Mouse (Mus musculus) gastrocnemius, postnatal 10 days (tissue): ENCODE results near the gene Rab3gap1. TPM values are rescaled to one million over a fixed set of nuclear protein-coding genes. Genes with fewer than 3 reads are reported as not detected.

Experiments
- DNase-seq: peaks from one replicate; pipeline ENCODE4 v3.0.0; 2021; ENCODE audit warnings: mixed read lengths
- long read RNA-seq, 2 experiments: library from polyadenylated mRNA; stranded (forward); transcript quantifications; one replicate each; pipeline ENCODE4 v2.0.0; 2021
- total RNA-seq, 2 experiments: library from RNA; stranded (reverse); gene quantifications; 2 replicates each; pipeline ENCODE4 v1.2.3; 2021

Gene Rab3gap1
- total RNA-seq, result 10 to 100 TPM; 24.1 to 26.5 TPM
- long read RNA-seq, experiment 1, full-length matches to known transcripts, result 42 of 55 reads
- long read RNA-seq, experiment 1, partial matches to known transcripts, result 4 of 55 reads
- long read RNA-seq, experiment 1, other reads (novel, unspliced or antisense), result 9 of 55 reads
- long read RNA-seq, experiment 2, full-length matches to known transcripts, result 33 of 47 reads
- long read RNA-seq, experiment 2, partial matches to known transcripts, result 4 of 47 reads
- long read RNA-seq, experiment 2, other reads (novel, unspliced or antisense), result 10 of 47 reads

DNA sequence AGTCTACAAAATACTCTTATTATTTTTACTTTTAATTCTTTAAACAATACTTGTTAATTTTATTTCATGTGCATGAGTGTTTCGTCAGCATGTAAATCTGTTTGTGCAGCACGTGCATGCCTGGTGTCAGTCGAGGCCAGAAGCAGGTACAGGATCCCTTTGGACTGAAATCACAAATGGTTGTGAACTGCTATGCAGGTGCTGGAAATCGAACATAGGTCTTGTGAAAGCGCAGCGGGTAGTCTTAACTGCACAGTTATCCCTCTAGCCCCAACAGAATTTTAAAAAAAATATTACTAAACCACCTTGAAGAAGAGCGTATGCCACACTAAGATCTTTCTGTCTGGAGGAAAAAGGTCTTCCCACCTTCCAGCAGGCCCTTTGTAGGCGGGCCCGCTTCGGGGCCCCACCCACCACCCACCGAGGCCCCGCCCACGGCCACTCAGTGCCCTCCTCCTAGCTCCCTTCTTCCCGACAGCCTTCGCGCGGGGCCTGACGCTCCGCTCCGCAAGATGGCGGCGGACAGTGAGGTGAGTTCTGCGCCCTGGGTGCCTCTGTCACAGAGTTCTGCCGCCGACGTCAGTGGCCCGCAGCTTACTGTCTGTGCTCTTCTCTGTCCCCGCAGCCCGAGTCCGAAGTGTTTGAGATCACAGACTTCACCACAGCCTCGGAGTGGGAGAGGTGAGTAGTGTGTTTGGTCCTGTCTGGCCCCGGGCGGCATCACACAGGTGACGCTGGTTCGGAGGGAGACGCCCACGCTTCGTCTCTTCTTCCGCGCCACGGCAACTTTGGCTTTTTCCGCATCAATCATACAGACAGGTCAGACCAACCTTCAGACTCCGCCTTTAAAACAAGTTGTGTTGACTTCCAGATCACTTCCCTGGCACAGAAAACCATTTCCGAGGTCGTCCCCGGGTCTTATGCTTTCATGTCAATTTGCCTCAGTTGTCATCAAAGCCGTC is at the start of gene Rab3gap1:
Gene Rab3gap1, plus strand, starts transcription at position 474 of the 962 bp plus-strand sequence.
- DNase-seq, result peak; percentile 91

DNA sequence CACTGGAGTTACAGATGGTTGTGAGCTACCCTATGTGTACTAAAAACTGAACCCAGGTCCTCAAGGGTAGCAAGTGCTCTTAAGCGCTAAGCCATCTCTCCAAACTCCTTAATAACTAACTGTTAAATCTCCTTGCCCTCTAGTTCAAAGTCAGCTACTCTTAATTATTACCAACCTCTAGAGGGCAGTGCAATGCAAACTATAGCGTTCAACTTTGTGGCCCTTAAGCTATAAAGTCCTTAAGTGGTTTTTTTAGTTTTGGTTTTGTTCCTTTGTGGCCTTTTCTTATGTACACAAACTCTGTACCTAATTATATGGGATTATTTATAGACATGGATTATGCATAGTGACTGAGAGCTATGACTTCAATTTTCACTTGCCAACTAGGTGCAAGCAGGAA is 41.2 kb upstream of the Rab3gap1 start:
- DNase-seq, result no peak

DNA sequence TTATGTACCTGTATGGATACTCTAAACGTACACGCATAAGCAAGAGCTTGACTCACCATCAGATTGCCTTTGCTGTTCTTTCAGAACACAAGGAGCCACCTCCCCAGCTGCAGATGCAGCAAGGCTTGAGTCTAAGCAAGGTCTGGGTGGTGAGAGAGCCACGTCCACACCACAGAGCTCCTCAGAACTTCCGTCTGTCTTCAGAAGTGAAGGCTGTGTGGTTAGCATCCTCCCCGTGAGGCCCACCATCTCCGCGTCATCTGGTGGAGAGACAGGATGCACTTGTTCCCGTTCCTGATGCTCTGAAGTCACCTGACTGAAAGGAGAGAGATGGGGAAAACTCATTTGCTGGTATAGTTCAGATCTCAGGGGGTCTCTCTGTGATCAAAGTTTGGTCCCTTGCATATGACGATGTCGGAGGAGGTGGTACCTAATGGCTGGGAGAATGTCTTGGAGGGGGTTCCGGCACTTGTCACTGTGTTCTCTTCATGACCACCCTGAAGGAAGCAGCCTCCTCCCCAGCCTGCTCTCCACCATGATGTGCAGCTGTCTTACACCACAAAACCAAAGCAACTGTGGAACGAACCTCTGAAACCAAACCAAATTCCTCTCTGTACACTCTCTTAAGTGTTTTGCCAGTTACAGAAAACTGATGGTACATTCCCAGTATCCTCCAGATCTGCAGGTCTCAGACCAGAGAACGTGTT is 38.2 kb upstream of the Rab3gap1 start:
- DNase-seq, result no peak

DNA sequence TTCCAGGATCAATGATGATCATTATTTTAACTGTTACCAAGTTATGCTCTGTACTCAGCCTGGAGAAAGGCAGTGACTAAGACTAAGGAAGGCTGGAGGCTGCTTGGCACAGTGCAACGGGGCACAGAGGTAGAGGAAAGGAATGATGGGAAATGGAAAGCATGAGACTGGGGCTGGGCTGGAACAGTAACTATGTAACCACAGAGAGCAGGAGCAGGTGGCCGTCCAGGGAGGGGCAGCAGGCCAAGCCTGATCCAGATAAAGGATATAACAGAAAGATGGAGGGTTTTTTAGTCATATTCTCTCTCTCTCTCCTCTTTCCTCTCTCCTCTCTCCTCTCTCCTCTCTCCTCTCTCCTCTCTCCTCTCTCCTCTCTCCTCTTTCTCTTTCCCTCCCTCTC is 34.9 kb upstream of the Rab3gap1 start:
- DNase-seq, result no peak

DNA sequence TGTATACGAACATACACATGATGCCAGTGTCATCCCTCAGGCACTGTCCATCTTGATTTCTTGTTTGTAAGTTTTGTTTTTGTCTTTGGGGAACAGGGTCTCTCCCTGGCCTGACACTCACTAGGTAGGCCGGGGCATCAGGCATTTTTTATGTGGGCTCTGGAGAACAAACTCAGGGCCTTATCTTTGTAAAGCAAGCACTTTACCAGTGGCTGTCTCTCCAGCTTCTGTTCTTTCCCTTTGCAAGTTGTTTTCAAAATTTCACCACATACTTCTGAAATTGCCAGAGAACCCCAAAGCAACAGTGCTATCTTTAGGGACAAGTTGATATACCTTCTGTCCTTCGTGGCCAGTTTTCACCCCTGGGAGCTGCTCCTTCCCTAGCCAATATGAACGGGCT is 34.4 kb upstream of the Rab3gap1 start:
- no peak for DNase-seq

DNA sequence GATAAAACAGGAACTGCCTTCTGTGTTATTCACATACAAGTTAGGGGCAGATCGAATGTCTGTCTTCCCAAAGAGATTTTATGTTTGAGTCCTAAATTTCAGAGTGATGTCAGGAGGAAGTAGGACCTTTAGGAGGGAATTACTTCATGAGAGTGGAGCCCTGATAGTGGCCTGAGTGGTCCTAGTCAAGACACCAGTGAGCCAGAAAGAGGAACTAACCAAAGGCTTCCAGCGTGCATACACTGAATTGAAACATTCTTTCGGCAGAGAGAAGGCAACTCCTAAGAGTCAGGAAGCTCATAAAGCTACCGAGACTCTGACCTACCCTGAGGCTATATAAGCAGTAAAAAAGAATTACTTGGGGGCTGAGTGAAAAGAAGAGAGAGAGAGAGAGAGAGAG is 32.0 kb upstream of the Rab3gap1 start:
- DNase-seq, result no peak

DNA sequence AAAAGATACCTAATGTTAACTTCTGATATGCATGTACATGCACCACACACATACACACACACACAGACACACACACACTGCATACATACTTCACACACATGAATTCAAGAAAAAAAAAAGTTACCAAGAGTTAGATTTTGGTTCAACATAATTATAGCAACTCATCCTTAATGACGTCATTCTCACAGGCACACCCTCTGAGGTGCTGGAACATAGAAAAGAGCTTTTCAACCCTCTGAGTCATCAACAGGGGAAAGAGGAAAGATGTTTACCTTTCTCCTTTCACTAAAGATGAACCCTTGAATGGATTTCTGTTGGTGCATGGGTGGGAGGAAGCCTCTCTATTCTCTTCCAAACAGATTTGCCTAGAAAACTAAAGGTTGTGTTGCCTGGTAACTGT is 30.0 kb upstream of the Rab3gap1 start:
- DNase-seq, result no peak

DNA sequence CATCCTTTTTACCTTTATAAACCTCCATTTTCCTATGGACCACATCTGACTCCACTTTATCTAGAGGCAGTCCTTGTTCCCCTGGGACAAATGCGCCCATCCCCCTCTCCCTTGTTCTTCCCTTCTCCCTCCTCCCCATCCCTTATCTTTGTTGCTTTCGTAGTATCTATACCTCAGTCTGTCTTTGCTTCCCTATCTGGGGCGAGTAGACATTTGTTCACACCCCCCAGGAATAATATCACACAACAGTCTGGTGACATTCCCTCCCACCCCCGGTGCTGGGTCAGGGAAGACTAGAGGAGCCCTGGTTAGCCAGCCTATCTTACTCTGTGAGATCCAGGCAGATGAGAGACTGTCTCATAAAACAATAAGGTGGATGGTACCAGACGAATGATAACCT is 23.1 kb upstream of the Rab3gap1 start:
- no peak for DNase-seq

DNA sequence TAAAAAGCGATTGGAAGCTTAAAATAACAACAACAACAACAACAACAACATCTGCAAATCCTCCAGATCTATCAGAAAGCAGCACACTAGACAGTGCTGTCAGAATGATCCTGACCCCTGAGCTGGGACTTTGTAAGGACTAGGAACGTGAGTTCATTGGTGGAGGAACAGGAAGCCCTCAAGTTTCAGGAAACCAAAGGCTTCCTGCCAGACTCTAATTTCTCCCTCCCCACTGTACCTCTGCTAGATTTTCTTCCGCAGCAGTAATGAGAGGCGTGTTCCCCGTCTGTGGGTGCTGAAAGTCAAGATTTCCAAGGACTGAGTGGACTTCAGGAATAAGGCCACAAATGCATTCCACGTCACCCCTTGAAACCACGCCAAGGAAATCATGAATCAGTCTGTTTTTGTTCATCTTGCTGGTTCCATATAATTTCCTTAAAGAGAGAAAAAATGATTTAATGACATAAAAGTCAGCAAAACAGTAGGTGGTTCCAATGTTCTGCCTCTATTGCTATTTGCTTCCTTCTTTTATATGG is 18.4 kb upstream of the Rab3gap1 start:
- no peak for DNase-seq

DNA sequence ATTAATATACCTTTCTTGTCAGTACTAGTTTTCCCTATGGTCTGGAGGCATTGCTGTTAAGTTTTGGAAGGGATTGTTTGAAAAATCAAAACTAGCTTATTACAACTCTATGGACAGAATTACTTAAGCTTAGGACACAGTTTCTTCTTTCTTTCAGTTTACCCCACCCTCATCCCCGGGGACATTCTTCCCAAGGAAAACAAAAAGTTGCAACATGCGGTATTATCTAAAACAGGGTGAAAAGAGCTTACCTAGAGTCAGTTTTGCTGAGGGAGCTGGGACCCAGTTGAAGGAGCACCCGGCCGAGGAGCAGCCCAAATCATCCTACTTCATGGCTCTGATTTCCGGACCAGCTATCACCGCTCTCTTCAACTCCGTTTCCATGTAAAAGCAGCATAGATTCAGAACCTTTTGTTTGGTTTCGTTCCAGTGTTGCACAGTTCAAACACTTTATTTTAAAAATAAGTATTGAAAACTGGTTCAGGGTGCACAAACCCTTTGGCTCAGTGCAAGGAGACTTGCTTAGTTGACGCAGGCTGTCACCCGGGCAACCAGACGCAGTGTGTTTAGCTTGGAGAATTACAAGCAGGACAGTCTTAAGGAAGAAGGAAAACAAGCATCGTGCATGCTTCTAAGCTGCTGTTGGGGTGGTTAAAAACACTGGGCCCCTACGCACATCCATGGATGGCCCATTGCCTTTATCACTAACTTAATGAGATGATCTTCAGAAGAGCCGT is 13.9 kb upstream of the Rab3gap1 start, which contains the start of gene Map3k19:
Gene Map3k19, minus strand, starts transcription at position 546 of the 737 bp plus-strand sequence.
- no peak for DNase-seq

DNA sequence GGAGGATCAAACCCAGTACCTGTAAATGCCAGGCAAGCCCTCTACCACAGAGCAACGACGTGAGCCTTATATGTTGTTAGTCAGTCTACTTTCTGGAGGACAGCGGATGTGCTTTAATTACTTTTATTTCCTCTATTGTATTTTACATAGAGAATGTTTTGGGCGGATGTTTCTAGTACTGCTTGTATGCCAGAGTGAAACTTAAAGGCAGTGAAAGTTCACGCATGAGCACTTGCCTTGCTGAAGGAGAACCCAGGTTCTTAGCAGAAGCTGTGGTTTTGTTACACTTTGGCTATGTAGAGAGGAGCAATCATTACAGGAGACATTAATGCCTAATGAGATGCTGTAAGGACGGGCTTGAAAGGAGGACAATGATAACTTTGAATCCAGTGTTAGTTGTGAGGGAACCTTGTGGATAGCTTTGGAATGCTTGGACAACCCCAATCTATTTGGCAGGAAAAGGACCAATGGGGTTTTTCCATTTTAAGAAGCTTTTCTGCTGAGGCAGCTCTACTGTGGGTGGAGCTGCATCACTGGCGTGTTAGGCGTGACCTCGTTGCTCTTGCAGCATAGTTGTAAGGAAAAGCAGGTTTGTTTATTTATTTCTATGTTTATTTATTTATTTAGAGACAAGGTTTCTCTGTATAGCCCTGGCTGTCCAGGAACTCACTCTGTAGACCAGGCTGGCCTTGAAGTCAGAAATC is 9.5 kb upstream of the Rab3gap1 start:
- no peak for DNase-seq

DNA sequence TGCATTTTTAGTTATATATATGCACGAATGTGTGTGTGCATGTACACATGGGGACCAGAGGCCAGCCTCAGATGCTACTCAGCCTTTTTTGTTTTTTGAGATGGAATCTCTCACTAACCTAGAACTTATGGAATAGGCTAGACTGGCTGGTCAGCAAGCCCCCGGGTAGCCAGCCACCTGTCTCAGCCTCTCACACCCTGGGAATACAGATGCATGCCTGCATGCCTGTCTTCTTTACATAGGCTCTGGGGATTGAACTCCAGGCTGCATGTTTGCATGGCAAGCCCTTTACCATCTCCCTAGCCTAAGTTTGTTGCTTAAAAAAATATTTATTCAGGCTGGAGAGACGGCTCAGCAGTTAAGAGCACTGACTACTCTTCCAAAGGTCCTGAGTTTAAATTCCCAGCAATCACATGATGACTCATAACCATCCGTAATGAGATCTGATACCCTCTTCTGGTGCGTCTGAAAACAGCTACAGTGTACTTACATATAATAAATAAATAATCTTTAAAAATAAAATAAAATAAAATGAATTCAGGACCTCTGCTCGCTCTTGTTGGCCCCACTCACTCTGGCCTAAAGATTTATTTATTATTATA is 8.7 kb upstream of the Rab3gap1 start:
- DNase-seq, result no peak

DNA sequence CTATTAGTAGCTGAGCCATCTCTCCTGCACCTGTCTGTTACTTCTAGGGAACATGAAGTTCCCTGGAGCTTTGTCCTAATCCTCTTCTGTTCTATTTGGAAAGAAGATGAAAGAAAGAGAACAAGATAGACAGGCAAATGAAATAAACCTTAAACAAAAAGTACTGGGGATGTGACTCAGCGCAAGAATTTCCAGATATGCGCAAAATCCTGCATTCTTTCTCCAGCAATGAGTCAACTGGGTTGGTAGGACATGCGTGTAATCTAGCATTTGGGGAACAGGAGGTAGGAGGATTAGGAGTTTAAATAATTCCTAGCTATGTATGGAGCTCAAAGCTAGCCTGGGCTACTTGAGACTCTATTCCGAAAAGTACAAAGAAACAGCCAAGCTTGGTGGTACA is 8.1 kb upstream of the Rab3gap1 start:
- DNase-seq, result no peak

DNA sequence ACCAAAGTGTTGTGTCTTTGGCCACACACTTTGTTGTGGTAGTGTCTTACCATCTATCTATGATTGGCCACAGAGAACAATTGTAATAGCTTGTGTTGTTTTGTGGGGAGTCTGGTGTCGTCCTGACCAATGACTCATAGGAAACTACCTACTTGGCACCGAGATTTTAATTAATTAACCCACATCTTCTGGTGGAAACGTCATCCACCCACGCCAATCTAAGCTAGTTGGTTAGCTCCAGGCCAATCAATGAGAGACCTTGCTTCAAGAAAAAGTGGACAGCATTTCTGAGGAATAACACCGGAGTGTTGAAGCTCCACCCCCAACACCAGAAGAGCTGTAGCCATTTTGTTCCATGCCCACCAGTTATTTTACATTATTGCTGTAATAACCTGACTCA is 6.7 kb upstream of the Rab3gap1 start:
- DNase-seq, result no peak

DNA sequence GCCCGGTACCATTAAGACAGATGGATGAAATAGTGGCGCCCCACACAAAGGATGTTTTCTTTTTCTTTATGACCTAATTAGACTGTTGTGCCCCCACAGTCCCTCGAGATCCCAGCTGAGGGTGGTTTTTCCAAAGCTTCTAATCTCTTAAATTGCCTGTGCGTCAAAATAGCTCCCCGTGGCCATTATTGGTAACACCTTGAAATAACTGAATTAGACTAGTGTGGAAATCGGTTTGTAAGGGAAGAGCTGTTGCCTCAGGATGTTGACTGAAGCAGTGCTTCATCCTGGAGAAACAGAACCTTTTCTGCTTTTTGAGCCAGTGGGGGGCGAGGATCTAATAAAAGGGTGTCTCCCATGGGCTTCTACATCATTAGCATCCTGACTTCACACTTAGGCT is 4.8 kb upstream of the Rab3gap1 start:
- DNase-seq, result no peak

DNA sequence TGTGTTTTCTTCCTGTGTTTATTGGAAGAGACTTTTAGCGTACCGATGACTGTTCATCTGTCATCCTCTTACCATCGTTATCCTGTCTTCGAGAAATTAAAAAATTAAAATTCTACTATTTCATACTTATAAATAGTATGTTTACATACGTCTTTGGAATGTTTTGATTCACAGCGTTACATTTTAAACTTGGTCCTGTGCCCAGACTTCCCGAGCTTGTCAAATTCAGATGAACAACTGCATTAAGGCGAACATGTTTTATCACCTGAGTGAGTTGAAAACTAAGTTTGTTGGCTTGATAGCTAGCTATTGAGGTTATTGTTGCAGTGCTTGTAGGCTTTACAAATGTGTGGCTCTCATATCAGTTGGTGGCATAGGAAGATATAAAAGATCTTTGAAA is 703 bp downstream of the Rab3gap1 start:
- DNase-seq, result no peak

DNA sequence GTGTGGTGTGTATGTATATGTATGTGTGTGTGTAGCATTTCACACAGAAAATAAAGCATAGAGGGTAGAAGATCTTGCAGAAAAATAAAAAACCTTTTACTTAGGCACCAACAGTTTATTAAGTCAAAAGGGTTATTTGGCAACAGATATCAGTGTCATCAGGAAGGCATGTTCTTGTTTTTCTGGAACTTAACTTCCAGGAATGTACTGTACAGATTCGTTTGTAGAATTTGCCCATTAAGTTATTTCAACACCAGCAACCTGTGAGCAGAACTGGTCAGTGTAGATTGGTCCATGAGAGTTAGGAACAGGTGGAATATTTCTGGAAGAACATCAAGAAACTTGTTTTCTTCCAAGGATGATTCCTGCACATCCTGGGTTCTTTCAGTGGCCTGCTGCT is 30.8 kb downstream of the Rab3gap1 start:
- DNase-seq, result no peak

DNA sequence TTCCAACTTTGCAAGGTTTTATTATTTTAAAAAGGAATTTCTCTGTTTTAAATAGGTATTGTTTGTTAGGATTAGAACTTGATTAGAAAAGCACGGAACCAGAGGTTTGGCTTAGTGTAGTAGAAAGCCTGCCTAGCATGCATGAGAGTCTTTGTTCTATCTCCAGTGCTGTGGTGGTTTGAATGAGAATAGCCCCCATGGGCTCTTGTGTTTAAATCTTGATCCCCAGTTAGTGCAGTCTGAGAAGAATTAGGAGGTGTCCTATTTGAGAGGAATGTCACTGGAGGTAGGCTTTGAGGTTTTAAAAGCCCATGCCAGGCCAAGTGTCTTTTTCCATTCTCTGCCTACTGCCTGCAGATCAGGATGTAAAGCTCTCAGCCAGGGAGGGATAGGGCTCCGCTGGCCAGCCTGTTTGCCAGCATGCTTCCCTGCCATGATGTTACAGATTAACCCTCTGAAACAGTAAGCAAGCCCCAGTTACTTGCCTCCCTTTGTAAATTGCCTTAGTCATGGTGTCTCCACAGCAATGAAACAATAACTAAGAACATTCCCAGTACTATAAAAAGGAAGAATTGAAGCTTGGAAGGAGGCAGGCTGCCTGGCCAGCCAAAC is 36.3 kb downstream of the Rab3gap1 start:
- no peak for DNase-seq

DNA sequence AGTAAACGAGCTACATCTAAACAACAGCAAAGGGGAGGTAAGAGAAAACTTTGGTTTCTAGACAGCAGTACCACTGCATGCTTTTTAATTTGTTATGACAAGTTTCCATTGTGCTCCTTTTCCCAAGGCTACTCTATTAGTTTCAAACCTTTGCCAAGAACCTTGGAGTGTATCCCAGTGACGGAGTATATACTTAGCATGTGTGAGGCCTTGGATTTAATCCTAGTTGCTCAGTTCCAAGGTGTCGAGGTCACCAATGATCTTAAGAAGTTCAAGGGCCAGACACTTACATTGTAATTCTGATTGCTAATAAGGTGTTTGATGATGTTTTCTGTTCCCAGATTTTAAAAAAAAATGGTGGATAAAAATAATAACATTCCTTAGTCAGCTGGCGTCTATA is 44.5 kb downstream of the Rab3gap1 start:
- no peak for DNase-seq

DNA sequence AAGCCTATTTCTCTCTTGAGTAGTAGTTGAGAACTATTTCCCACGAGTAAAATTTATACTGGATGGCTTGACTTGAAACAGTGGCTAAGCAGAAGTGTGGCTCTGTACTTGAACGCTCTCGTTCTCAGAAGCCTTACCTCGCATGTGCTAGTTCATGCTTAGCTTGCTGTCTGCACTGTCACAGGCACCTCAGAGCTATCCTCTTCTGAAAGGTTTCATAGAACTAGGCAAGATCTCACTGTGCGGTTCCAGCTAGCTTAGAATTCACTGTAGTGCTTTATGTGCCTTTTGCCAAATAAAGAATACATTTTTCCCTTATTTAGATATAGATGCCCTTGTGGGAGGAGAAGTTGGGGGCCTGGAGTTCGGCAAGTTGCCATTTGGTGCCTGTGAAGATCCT is 46.7 kb downstream of the Rab3gap1 start:
- DNase-seq, result no peak
